Mouse (Mus musculus): ENCODE data around the gene Gm2056. TPM values are rescaled to one million over a fixed set of nuclear protein-coding genes. Genes with fewer than 3 reads are reported as not detected.

Gene Gm2056
- not detected in 2 replicates for polyA plus RNA-seq (2012; rRNA removed; ENCODE audit: low replicate concordance)

DNA sequence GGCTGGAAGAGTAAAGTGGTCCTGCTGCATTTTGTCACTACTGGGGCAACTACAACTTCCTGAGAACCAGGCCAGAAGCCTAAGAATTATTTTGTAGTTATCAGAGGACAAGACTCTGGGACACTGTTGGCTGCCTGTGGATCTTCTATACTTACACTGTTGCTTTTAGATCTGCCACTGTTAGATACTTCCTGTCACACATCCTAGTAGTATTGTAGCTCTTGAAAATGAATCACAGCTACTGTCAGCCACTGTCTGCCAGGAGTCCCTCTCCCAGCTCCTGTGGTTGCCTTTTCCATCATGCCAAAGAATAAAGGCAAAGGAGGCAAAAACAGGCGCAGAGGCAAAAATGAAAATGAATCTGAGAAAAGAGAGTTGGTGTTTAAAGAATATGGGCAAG, at the start of gene Gm2056:
Gene Gm2056 (plus strand): TSS at position 301 of the 400 bp plus-strand sequence.

DNA sequence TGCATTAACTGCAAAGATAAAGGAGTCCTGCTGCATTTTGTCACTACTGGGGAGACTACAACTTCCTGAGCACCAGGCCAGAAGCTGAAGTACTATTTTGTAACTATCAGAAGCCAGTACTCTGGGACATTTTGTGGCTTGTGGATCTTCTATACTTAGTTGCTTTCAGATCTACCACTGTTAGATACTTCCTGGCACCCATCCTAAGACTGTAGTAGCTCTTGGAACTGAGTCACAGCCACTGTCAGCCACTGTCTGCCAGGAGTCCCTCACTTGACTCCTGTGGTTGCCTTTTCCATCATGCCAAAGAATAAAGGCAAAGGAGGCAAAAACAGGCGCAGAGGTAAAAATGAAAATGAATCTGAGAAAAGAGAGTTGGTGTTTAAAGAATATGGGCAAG, 15.3 kb upstream of the Gm2056 start, which contains the start of gene Gm2075:
Gene Gm2075 (plus strand): TSS at position 301 of the 400 bp plus-strand sequence.

DNA sequence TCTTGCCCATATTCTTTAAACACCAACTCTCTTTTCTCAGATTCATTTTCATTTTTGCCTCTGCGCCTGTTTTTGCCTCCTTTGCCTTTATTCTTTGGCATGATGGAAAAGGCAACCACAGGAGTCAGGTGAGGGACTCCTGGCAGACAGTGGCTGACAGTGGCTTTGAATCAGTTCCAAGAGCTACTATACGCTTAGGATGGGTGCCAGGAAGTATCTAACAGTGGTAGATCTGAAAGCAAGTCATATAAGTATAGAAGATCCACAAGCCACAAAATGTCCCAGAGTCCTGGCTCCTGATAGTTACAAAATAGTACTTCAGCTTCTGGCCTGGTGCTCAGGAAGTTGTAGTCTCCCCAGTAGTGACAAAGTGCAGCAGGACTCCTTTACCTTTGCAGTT, 8.1 kb upstream of the Gm2056 start, which contains the start of gene Gm6803:
Gene Gm6803 (minus strand): TSS at position 101 of the 400 bp plus-strand sequence.

Other genes starting within 250 kb of the Gm2056 start
- not detected in 2 replicates for gene Gm21936, start 231.5 kb upstream of the Gm2056 start, polyA plus RNA-seq (2012; rRNA removed; ENCODE audit: low replicate concordance)
- gene BB287469, start 210.4 kb upstream of the Gm2056 start, polyA plus RNA-seq (2012; rRNA removed; ENCODE audit: low replicate concordance) = not detected in 2 replicates
- not detected in 2 replicates for gene Gm2001, start 184.7 kb upstream of the Gm2056 start, polyA plus RNA-seq (2012; rRNA removed; ENCODE audit: low replicate concordance)
- not detected in 2 replicates for gene Gm2016, start 152.9 kb upstream of the Gm2056 start, polyA plus RNA-seq (2012; rRNA removed; ENCODE audit: low replicate concordance)
- gene Gm2022, start 131.6 kb upstream of the Gm2056 start, polyA plus RNA-seq (2012; rRNA removed; ENCODE audit: low replicate concordance) = not detected in 2 replicates
- not detected in 2 replicates for gene Gm2035, start 107.1 kb upstream of the Gm2056 start, polyA plus RNA-seq (2012; rRNA removed; ENCODE audit: low replicate concordance)
- not detected in 2 replicates for gene Gm2042, start 72.9 kb upstream of the Gm2056 start, polyA plus RNA-seq (2012; rRNA removed; ENCODE audit: low replicate concordance)
- not detected in 2 replicates for gene Gm2075, start 15.2 kb upstream of the Gm2056 start, polyA plus RNA-seq (2012; rRNA removed; ENCODE audit: low replicate concordance)
- not detected in 2 replicates for gene Gm6803, start 8.2 kb upstream of the Gm2056 start, polyA plus RNA-seq (2012; rRNA removed; ENCODE audit: low replicate concordance)
- gene Gm16368, start 56.7 kb downstream of the Gm2056 start, polyA plus RNA-seq (2012; rRNA removed; ENCODE audit: low replicate concordance) = not detected in 2 replicates
- not detected in 2 replicates for gene Gm10436, start 155.1 kb downstream of the Gm2056 start, polyA plus RNA-seq (2012; rRNA removed; ENCODE audit: low replicate concordance)
- gene Gm8332, start 223.1 kb downstream of the Gm2056 start, polyA plus RNA-seq (2012; rRNA removed; ENCODE audit: low replicate concordance) = not detected in 2 replicates
- gene Gm5662, start 247.5 kb downstream of the Gm2056 start, polyA plus RNA-seq (2012; rRNA removed; ENCODE audit: low replicate concordance) = not detected in 2 replicates

All from mammary gland, adult 2 months (tissue).